Mouse (Mus musculus) hindbrain, embryonic 11.5 days (tissue): ENCODE data around the gene Iqck. TPM values are rescaled to one million over a fixed set of nuclear protein-coding genes. Genes with fewer than 3 reads are reported as not detected.
A peak's percentile ranks its signal among the peaks of the same experiment; 100 is the strongest.

Experiments used
- ATAC-seq: fragments of 200-750 bp; cut with Nextera tagmentation; 2 replicates; pipeline ENCODE4 v1.8.0; 2017; ENCODE audit warnings: mild to moderate bottlenecking, moderate TSS enrichment, moderate library complexity; ENCODE audit not compliant: low FRiP score
- DNase-seq: peaks from one replicate; pipeline ENCODE4 v3.0.0-alpha.2; 2015; ENCODE audit warnings: low spot score
- H3K27ac ChIP-seq: fragments of 300-500 bp; sonication (generic); 2 replicates; pipeline ENCODE4 v1.5.1; 2014; ENCODE audit warnings: mild to moderate bottlenecking, low read depth, low read length
- H3K27me3 ChIP-seq: fragments of 300-500 bp; sonication (generic); 2 replicates; pipeline ENCODE4 v1.6.1; 2014; ENCODE audit warnings: mild to moderate bottlenecking, low read length, moderate library complexity, mixed read lengths; ENCODE audit not compliant: control insufficient read depth, insufficient read depth
- H3K36me3 ChIP-seq: fragments of 300-500 bp; sonication (generic); 2 replicates; pipeline ENCODE4 v1.6.1; 2014; ENCODE audit warnings: mild to moderate bottlenecking, low read length, moderate library complexity, mixed read lengths; ENCODE audit not compliant: control insufficient read depth, insufficient read depth
- H3K4me1 ChIP-seq: fragments of 300-500 bp; sonication (generic); replicated peaks from 2 replicates; pipeline ENCODE4 v1.6.1; 2014; ENCODE audit warnings: low read length, mixed read lengths; ENCODE audit not compliant: control insufficient read depth, insufficient read depth
- H3K4me2 ChIP-seq: fragments of 300-500 bp; sonication (generic); replicated peaks from 2 replicates; pipeline ENCODE4 v1.6.1; 2014; ENCODE audit warnings: mild to moderate bottlenecking, low read depth, low read length
- H3K4me3 ChIP-seq: fragments of 300-500 bp; sonication (generic); 2 replicates; pipeline ENCODE4 v1.5.1; 2014; ENCODE audit warnings: low read depth, low read length
- H3K9ac ChIP-seq: fragments of 300-500 bp; sonication (generic); 2 replicates; pipeline ENCODE4 v1.6.1; 2014; ENCODE audit warnings: low read depth, low read length
- H3K9me3 ChIP-seq: fragments of 300-500 bp; sonication (generic); 2 replicates; pipeline ENCODE4 v1.6.1; 2016; ENCODE audit warnings: low read length; ENCODE audit not compliant: control insufficient read depth
- WGBS: fragments of 180-500 bp; shearing (Covaris S2); extraction: QIAGEN DNeasy Blood & Tissue Kit; methylation state at CpG from one replicate; pipeline ENCODE4 v1.1.7; 2014; 5-methylcytosine and 5-hydroxymethylcytosine counted together
- polyA plus RNA-seq: library from polyadenylated mRNA; unstranded; fragments of >200 nt; fragmentation: Nextera tagmentation; extraction: Ambion mirVana; gene quantifications from 2 replicates; pipeline ENCODE4 v1.2.1, GENCODE M21; 2014

The Iqck gene
- 4.0 and 4.3 TPM in 2 replicates for polyA plus RNA-seq

GRCm38 (mm10) chr7:118855171-118855876 is at the start of gene Iqck:
Gene Iqck (plus strand): TSS chr7:118855752.
- H3K27me3 ChIP-seq = no peaks in the 10 kb centered on the region
- no peaks in the 10 kb centered on the region for H3K4me1 ChIP-seq
- peak within 1 kb of the TSS; percentile 83 for H3K4me3 ChIP-seq
- H3K27ac ChIP-seq = peak within 1 kb of the TSS; percentile 67
- ATAC-seq (peak; percentile 97), DNase-seq (peak; percentile 95)
- peak within 1 kb of the TSS; percentile 65 for H3K9ac ChIP-seq
- peaks cover 8% of the 10 kb centered on the region; the same call in 1 of the 2 replicates for H3K36me3 ChIP-seq
- H3K4me2 ChIP-seq = peak within 1 kb of the TSS; percentile 74
- WGBS = under 1% methylated on average over 57 of the region's 57 CpGs
- H3K9me3 ChIP-seq = no peaks in the 10 kb centered on the region

DNA sequence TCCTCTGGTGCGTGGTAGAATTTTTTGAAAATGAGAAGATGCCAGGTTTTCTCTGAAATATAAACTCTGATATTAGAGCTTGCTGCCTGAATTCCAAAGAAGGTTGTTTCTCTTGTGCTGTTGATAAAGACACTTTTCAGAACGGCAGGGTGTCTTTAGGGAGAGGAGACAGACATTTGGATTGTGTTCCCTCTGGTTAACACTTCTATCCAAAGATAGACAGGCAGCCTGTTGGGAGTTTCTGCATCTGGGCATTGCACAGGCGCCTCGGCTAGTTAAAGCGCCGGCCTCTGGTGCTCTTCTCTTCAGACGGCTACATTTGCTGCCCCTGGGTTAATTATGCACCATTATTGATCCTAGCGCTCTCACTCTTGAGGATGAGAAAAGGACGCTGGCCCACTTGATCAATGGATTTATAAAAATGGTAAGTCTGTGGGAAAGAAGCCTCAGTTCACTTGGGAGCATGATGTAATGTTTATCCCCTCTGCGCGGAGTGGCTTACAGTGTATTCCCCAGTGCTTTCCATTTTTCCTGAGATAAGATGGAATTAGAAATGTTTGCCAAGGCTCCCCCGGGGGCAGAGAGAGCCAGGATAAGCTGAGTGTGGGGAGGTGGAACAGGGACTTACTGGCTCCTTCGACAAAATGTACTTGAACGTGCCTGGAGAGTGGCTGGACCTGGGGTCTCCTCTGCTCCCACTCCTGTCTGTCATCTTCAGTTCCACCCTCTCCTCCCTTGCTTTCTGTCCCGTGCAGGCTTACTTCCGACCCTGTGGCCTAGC is 48.7 kb upstream of the Iqck start:
- Histone ChIP-seq H3K36me3 (no peaks in the 10 kb centered on the region), H3K27ac (0 out of 2 replicates have a peak overlapping the region, but pooled peaks have one; percentile 10), H3K9ac (0 out of 2 replicates have a peak overlapping the region, but pooled peaks have one; percentile 31), H3K4me2 (no peak overlapping the region), H3K9me3 (no peaks in the 10 kb centered on the region), H3K4me1 (no peaks in the 10 kb centered on the region), H3K27me3 (no peaks in the 10 kb centered on the region), H3K4me3 (no peak overlapping the region)
- no peak for ATAC-seq
- 77% methylated on average over 16 of the region's 16 CpGs for WGBS
- peak; percentile 17 for DNase-seq

DNA sequence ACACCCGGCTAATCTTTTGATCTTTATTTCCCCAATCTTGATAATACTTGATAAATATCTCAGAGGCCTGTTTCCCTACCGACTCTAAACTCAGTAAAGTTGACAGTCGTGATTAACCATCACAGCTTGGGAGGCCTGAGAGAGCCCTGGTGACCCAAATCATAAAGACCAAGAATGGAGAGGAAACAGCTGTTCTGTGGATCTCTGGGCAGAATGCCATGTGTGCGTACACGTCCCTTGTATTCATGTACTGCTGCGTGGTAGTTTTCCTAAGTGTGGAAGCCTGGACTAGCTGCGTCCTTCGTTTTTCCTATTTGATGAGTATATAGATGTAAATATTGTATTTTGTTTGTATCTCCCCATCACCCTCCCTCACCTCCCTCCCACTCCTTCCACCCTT is 47.7 kb upstream of the Iqck start:
- H3K27me3 ChIP-seq = no peaks in the 10 kb centered on the region
- H3K9me3 ChIP-seq = no peaks in the 10 kb centered on the region
- DNase-seq = no peak
- no peaks in the 10 kb centered on the region for H3K4me1 ChIP-seq
- no peak for ATAC-seq
- H3K9ac ChIP-seq = no peak overlapping the region
- H3K4me2 ChIP-seq = no peak overlapping the region
- H3K27ac ChIP-seq = no peak overlapping the region
- no peak overlapping the region for H3K4me3 ChIP-seq
- WGBS = 93% methylated on average over 8 of the region's 8 CpGs
- no peaks in the 10 kb centered on the region for H3K36me3 ChIP-seq

DNA sequence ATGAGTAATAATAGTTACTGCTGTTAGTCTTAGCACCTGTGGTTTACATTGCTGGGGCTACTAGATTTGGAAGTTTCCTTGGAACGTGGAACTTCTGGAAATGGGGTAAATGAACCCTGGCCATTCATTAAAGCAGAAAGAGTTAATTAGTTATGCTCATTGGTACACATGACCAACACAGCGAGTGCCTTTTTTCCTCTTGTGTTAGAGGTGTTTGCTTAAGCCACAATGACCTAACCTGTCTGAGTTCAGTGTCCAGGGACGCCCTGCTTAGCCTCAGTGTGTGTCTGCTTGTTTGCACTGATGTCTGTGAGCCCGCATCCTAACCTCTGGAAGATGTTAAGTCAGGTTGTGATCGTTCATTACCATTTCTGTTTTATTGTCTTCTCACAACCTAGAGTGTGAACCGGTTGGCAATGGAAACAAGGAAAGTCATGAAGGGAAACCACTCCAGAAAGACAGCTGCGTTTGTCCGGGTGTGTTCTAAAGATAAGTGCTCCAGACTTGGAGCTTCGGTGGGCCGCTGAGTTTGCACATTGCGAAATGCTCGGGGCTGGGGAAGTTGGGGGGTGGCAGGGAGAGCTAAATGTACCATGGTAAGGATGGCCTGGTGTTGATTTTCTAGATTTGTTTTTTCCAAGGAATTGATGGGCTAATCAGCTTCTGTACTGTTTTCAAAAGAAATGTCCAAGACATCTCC is 44.0 kb upstream of the Iqck start:
- no peak for DNase-seq

GRCm38 (mm10) chr7:118813592-118813991 is 42.0 kb upstream of the Iqck start:
- no peaks in the 10 kb centered on the region for H3K9me3 ChIP-seq
- no peaks in the 10 kb centered on the region for H3K4me1 ChIP-seq
- ATAC-seq = no peak
- no peak overlapping the region for H3K9ac ChIP-seq
- H3K4me2 ChIP-seq = no peak overlapping the region
- no peak overlapping the region for H3K4me3 ChIP-seq
- H3K27ac ChIP-seq = no peak overlapping the region
- no peaks in the 10 kb centered on the region for H3K27me3 ChIP-seq
- WGBS = over 99% methylated on average over 4 of the region's 4 CpGs
- H3K36me3 ChIP-seq = no peaks in the 10 kb centered on the region
- no peak for DNase-seq

More for the DNA sequence above, 44.0 kb upstream of the Iqck start:
- no peak for ATAC-seq
- Histone ChIP-seq H3K36me3 (no peaks in the 10 kb centered on the region), H3K9ac (no peak overlapping the region), H3K4me2 (no peak overlapping the region), H3K9me3 (no peaks in the 10 kb centered on the region), H3K4me3 (no peak overlapping the region), H3K27me3 (no peaks in the 10 kb centered on the region), H3K27ac (no peak overlapping the region), H3K4me1 (no peaks in the 10 kb centered on the region)
- 88% methylated on average over 12 of the region's 12 CpGs for WGBS

DNA sequence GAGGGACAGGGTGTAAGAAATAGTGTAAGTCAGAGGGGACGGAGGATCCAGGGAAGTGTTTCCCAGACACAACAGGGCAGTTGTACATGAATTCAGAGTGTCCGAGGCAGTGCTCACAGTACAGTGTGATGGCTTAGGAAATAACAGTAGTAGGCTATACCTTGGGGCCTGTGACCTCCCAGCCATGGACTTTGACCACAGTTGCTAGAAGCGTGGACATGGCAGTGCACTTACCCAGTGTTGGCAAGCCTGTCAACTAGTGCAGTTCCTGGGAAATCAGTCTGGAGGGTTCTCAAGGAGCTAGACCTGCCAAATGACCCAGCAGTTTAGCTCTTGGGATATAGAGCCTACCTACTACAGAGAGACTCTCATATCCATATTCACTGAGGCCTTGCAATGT is 39.3 kb upstream of the Iqck start:
- WGBS = 95% methylated on average over 3 of the region's 3 CpGs
- no peak overlapping the region for H3K27ac ChIP-seq
- no peaks in the 10 kb centered on the region for H3K36me3 ChIP-seq

DNA sequence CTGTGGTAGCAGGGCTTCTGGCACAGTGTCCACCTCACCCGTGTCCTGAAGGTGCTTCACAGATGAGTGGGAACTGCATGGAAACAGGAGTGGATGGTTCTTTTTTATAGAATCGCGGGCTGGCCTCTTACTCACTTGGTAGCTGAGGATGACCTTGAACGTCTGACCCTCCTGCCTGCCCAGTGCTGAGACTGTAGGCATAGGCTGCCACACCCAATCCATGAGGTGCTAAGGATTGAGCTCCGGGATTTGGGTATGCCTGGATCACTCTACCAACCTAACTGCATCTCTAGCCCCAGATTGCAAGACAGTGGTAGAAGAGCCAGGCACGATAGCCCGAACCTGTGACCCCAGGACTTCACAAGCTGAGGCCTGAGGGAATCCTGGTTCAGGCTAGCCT is 37.8 kb upstream of the Iqck start:
- Histone ChIP-seq H3K27me3 (no peaks in the 10 kb centered on the region), H3K27ac (no peak overlapping the region), H3K4me3 (no peak overlapping the region), H3K4me1 (no peaks in the 10 kb centered on the region), H3K4me2 (no peak overlapping the region), H3K36me3 (no peaks in the 10 kb centered on the region), H3K9me3 (no peaks in the 10 kb centered on the region), H3K9ac (no peak overlapping the region)
- WGBS = 92% methylated on average over 7 of the region's 7 CpGs
- no peak for DNase-seq
- ATAC-seq = no peak

More for the DNA sequence above, 39.3 kb upstream of the Iqck start:
- no peak overlapping the region for H3K4me2 ChIP-seq
- no peaks in the 10 kb centered on the region for H3K9me3 ChIP-seq
- no peaks in the 10 kb centered on the region for H3K4me1 ChIP-seq
- no peak overlapping the region for H3K9ac ChIP-seq
- H3K27me3 ChIP-seq = no peaks in the 10 kb centered on the region
- ATAC-seq (no peak), DNase-seq (no peak)
- H3K4me3 ChIP-seq = no peak overlapping the region

- ATAC-seq (no peak), DNase-seq (no peak)
- Histone ChIP-seq H3K27ac (no peak overlapping the region), H3K9ac (no peak overlapping the region), H3K27me3 (no peaks in the 10 kb centered on the region), H3K9me3 (no peaks in the 10 kb centered on the region), H3K4me1 (no peaks in the 10 kb centered on the region), H3K36me3 (no peaks in the 10 kb centered on the region), H3K4me2 (no peak overlapping the region), H3K4me3 (no peak overlapping the region)
- WGBS = 86% methylated on average over 1 of the region's 1 CpGs
Observed at GRCm38 (mm10) chr7:118819666-118820065, 35.9 kb upstream of the Iqck start.
